Mouse (Mus musculus) heart, postnatal 36 days (tissue): ENCODE results near the gene Lypd5. TPM values are rescaled to one million over a fixed set of nuclear protein-coding genes. Genes with fewer than 3 reads are reported as not detected.

Source experiments
- DNase-seq, 2 experiments: peaks; one replicate each; pipeline ENCODE4 v3.0.0; 2021 to 2022
- intact Hi-C: fragments of 180-260 bp; cut with DNase I; formaldehyde crosslinking; loops from one replicate; pipeline ENCODE4 v1.15.1; 2025
- total RNA-seq, 2 experiments: library from RNA; stranded (reverse); gene quantifications; 2 replicates each; pipeline ENCODE4 v1.2.3; 2021

The Lypd5 gene
- total RNA-seq, 2 experiments from 2014 or later: not detected

DNA sequence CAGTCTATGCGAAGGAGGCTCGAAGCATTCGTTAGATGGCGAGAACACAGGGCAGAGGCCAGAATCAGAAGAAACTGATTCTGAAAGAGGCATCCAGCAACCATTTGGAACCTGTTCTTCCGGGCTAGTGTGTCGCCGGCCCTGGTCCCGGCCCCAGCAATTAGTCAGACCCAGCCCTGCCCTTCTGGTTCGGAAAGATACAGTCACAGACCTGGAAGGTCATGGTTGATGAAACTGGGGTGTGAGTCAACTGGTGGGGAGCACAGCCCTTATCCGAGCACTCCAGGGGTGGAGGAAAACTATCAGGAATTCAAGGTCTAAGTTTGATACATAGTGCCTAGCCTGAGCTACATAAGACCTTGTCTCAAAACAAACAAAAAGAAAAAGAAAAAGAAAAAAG lies 7.1 kb downstream of the Lypd5 start:
- intact Hi-C loops: no loop called here
- no peak for DNase-seq

DNA sequence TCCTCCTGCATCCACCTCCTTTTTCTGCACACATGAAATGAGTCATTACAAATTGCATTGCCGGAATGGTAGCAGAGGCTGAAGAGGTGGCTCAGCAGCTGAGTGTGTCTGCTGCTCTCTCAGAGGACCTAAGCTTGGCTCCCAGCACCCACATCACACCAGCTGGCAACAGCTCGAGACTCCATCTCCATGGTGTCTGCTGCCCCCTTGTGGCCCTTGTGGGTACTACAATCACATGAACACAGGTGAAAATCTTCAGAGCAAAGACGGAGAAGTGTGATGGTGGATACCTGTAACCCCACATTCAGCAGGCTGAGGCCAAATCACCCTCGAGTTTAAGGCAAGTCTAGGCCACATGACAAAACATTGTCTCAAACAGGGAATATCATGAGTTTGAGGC lies 8.9 kb downstream of the Lypd5 start:
- no peak for DNase-seq
- intact Hi-C loops: no loop called here

DNA sequence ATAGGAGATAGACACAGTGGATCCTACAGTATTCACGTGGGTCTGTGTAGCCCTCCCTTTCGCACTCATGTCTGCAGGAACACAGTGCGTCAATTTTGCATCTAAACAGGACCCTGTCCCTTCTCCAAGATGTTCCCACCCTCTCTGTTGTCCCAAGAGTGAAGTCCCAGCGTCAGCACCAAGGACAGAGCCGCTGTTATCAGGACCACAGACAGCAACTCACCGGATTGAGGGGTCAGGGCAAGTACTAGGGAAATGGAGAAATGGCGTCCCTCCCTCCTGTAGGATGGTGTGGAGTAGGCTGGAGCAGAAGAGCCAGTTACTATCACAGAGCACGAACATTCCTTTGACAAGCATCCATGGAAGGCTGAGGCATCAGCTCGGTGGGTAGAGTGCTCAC lies 10.3 kb downstream of the Lypd5 start:
- DNase-seq: peak in 1 of 2 experiments; percentile 32
- intact Hi-C loops: no loop called here

DNA sequence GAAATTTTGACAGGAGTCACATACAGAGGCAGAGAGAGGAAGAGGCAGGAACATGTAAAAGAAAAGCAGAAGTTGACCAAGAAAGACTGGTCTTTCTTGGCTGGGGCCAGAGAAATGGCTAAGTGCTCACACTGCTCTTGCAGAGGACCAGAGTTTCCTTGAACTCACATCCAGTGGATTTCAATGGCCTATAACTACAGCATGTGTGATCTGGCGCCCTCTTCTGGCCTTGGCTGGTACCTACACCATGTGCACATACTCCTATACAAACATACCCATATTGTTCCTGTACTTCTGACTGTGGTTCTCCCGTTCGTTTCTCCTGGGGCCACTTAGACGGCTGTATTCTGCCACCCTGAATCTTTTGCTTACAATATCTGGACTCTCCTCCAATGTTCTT lies 12.0 kb downstream of the Lypd5 start:
- DNase-seq: no peak
- intact Hi-C loops: no loop called here

DNA sequence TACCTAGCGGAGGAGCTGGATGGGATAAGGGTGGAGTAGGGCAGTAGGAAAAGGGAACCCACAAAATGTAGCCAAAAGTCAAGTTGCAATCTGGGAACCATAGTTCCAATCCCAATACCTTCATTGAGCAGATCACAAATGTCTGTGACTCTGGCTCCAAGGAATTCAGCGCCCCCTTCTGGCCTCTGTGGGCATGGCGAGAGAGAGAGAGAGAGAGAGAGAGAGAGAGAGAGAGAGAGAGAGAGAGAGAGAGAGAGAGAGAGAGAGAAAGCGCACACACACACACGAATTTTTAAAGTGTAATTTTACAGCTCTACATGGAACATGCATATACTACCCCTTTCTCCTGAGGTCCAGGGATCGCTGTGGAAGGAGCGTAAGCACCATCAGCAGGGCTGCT lies 14.2 kb downstream of the Lypd5 start:
- DNase-seq: no peak
- intact Hi-C loops: no loop called here

DNA sequence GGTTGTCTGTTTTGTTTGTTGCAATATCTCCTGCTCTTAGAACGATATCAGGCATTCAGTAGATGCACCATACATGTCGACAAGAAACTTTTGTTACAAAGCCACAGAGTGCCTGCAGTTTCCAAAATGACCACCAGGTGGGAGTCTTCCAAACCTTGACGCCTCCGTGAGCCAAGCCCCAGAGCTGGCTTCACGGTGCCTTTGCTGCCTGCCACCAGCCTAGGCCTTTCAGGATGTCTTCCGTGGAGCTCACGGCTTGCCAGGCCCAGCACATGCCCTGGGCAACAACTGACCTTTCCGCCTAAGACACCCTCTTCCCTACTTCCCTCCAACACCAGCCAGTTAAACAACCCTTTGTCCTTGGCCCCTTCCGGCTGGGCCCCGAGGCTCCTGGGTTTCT lies 15.8 kb downstream of the Lypd5 start:
- DNase-seq: peak; percentile 81 to 90
- intact Hi-C loops: loop anchor here (1.0 kb wide), 2 partner anchors 20 to 42 kb away; no protein-coding TSS in a partner anchor

DNA sequence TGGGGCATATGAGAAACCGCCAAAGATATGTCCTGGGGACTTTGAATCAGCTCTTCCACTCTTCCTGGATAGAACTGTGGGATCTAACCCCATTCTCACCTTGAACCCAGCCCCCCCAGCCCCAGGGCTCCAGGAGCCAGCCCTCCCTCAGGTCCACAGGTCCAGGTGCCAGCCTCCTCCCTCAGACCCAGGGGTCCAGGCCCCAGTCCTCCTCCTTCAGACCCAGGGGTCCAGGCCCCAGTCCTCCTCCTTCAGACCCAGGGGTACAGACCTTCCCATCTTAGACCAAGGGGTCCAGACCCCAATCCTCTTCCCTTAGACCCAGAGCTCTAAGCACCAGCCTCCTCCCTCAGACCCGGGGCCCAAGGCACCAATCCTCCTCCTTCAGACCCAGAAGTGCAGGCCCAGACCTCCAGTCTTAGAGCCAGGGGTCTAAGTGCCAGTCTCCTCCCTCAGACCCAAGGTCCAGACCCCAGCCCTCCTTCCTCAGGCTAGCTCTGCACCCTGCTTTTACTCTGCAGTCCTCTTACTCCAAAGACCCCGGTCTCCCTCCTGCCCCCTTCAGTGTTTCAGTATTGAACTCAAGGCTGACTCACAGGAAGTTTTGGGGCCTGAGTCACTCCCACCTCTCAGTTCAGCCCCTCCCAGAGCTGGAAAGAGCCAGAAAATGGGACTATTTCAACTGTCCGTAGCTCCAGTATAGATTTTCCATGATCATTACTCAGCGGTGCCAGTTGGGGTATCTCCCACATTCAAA lies 16.4 kb downstream of the Lypd5 start:
- DNase-seq: no peak
- intact Hi-C loops: no loop called here

DNA sequence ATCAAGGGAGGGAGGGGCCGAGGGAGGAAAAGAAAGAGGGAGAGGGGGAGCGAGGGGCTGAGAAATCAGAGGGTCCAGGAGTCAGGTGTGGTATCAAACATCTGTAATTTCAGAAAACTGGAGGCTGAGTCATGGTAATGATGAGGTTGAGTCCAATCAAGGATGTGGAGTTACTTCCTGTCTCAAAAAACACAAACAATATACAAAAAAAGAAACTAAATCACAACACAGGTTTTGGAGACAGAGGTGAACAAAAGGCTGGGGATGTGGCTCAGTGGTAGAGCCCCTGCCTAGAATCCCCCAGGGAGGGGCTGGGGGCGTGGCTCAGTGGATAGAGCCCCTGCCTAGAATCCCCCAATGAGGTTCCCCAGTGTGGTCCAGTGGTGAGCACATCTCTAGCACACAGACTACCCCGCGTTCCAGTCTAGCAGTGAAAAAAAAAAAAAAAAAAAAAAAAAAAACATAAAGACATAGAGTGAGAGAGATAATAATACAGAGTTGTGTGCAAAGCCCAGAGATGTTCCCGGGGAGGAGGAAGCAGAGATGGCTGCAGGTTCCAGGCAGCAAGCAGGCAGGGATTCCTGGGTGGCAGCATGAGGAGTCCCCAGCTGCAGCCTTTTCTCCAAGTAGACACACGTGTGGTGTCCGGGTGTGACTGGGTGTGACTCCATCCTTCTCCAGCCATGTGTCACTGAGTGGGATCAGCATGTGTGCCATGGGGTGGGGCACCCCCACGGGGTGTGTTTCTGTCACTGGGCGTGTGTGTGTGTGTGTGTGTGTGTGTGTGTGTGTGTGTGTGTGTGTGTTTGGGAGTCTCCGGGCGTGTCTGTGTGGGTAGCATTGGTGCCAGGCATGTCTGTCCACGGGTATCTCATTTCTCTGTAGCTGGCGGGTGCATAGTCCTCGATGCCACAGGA lies 18.0 kb downstream of the Lypd5 start:
- intact Hi-C loops: no loop called here
- no peak for DNase-seq

DNA sequence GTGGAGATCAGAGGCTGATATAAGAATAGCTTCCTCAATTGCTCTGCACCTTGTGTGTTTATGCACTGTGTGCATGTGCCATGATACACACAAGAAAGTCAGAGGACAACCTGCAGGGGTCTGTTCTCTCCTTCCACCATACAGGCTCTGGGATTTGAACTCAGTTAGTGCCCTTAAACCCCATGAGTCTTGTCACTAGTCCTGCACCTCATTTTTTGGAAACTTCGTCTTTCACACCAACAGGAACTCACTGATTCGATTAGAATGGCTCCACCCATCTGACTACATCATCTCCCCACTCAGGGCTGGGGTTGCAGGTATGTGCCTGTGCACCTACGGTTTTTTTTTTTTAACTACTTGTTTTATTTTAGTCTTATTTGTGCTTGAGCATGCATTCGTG lies 19.2 kb downstream of the Lypd5 start:
- intact Hi-C loops: no loop called here
- no peak for DNase-seq

DNA sequence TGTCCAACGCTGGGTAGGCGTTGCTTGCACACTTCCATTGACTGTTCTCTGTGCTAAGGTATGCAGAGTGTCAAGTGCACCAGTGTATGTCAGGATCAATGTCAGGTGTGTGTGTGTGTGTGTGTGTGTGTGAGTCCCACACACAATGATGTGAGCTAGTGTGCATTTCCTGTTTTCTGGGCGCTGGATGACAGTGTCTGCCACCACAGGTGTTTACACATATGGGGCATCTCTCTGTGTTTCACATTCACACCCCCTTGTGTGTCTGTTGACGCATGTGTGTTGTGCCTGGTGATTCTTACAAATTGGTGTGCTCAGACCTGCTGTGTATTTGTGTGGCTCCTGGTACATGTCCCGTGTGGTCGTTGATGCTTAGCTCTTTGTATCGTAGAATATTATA lies 19.9 kb downstream of the Lypd5 start:
- no peak for DNase-seq
- intact Hi-C loops: no loop called here

DNA sequence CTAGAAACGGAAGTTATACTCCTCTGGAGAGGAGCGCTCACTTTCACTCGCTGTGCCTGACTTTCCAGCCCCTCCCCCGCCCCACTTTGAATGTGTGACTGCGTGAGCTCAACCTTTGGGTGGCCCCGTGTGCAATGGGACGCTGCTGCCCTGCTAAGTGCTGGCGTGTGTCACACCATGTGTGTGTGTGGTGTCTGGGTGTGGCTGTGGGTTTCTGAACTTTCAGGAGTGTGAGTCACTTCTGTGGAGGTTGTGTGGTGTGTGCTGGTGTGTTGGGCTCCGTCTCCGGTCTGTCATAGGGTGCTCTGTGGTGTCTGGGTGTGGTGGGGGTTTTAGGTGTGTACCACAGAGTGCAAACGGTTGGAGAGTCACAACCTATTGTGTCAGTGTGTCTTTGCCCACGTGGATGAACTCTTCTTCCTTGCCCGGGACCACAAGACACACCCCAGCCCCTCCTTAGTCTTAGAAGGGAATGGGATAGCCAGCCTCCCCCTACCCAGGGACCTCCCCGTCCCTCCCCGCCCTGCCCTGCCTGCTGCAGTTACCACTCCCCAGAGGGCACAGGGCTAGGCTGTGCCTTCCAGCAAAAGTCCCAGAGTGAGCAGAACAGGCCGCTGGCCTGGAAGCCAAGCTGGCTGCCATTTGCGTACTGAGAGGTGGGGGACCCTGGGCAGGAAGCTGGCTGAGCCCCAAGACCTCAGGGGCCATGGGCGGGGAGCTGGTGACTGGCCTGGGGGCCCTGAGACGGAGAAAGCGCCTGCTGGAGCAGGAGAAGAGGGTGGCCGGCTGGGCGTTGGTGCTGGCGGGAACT lies 20.9 kb downstream of the Lypd5 start, which contains the start of gene Kcnn4:
TSS of gene Kcnn4 (plus strand) at position 533 of the 811 bp plus-strand sequence.
- no peak for DNase-seq
- intact Hi-C loops: no loop called here

DNA sequence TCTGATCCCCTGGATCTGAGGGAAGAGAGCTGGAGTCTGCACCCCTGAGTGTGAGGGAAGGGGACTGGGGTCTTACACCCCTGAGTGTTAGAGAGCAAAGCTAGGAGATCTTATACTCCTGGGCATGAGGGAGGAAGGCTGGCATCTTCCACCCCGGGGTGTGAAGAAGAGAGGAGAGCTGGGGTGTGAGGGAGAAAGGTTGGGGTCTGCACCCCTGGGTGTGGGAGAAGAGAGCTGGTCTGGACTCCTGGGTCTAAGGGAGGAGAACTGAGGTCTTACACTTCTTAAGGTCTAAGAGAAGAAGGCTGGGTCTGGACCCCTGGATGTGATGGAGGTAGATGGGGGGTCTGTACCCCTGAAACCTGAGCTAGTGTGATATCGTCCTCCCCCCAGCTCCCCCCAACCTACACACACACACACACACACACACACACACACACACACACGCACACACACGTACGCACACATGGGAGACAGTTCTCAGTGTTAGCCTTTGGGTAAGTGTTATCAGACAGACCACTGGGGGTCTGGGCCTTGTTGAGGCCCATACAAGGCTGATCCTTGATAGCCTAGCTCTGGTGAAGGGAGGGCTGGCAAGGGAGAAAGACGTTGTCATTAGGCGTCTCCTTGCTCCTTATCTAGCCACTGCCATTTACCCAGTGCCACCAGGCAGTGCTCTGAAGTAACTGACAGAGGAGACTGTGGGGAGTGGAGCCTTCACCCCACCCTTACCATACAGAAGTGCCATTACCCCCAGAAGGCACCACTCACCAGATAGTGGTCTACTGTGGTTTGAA lies 22.2 kb downstream of the Lypd5 start:
- intact Hi-C loops: no loop called here

DNA sequence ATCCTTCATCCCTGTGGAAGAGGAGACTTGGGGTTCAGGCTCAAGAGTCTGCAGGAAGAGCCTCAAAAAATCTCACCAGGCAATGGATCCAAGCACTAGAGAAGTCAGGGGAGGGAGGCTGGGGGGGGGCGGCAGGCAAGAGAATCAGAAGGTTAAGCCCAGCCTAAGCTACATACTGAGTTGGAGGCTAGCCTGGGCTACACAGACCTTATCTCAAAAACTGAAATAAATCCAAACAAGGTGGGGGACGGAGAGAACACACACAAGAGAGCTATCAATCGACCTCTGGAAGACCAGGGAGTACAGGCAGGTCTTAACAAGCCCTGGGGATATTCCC lies 22.8 kb downstream of the Lypd5 start:
- no peak for DNase-seq
- intact Hi-C loops: no loop called here

More for the DNA sequence above, 22.2 kb downstream of the Lypd5 start:
- no peak for DNase-seq

DNA sequence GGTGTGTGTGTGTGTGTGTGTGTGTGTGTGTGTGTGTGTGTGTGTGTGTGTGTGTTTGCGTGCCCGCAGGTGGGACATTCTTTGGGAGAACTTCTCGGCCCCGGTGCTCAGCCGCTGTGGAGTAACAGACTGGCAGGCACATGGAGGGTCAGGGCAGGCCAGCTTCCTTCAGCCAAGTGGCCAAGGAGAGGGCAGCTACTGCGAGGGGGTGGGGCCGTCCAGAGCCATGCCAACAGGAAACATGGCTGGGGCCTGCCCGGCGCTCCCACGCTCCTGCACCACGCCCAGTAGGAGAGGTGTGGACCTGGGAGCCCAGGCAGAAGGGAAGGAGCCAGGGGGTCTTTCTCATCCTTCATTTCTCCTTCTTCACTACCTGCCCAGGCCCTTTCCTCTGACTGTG lies 23.3 kb downstream of the Lypd5 start:
- intact Hi-C loops: no loop called here
- peak in 1 of 2 experiments; percentile 19 for DNase-seq

DNA sequence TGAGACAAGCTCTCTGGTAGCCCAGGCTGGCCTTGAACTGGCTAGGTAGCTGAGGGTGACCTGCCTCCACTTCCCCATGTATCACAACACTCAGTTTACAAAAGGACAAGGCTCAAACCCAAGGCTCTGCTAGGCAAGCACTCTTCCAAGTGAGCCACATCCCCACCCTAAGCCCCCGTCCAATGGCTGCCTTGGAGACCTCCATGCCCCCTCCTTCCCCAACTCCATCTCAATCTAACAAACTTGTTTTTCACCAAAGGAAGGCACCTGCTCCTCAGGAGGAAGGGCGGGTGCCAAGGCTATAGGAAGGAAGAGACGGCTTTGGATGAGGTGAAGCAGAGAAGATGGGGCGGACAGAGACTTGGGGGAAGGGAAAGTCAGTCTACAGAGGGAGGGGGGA lies 23.8 kb downstream of the Lypd5 start:
- no peak for DNase-seq
- intact Hi-C loops: no loop called here

DNA sequence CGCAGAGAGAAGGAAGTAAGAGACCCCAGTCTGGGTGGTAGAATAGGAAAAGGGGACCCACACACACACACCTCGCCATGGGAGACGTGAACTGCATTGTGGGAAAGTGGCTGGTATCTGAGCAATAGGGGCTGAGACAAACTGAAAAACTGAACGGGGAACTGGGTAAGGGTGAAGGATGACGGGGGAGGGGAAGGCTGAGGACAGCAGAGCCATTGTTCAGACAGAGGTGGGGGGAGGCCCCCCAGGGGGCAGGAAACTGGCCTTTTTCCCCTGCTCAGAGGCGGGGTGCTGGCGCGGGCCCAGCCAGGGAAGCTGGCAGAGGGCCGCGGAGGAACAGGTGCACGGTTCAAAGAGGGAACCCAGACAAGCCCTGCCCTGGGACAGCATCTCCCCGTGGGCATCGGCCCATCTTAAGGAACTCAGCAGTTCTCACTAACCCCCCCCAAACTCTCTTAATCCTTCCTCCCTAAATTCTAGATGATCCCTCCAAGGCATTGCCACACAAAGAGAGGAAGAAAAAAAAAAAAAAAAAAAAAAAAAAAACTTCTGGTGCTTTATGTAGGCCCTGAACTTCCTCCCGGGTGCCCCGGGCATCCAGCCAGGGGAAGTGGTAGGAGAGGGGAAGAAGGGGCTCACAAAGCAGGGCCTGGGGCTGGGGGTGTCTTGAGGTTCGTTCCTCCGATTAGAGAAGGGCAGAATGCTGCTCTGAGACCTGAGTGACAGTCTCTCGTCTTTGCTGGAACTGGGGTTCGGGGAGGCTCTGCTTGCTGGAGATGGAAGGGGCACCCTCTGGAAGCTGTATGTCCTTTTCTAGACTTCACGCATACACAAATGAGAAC lies 24.8 kb downstream of the Lypd5 start:
- intact Hi-C loops: no loop called here
- DNase-seq: peak in 1 of 2 experiments; percentile 48

DNA sequence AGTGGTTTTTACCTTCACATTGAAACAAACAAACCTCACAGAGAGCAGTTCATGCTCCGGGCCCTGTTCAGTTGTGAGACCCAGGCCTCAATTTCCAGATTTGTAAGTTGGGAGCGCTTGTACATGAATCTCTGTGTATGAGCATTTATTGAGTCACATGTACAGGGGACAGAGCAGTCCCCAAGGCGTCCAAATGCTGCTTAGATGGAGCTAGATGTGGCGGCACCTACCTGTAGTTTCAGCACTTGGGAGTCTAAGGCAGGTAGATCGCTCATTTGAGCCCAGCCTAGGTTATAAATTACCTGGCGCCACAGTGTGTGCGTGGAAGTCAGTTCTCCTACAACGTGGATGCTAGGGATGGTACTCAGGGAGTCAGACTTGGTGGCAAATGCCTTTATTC lies 27.5 kb downstream of the Lypd5 start:
- intact Hi-C loops: no loop called here
- no peak for DNase-seq

DNA sequence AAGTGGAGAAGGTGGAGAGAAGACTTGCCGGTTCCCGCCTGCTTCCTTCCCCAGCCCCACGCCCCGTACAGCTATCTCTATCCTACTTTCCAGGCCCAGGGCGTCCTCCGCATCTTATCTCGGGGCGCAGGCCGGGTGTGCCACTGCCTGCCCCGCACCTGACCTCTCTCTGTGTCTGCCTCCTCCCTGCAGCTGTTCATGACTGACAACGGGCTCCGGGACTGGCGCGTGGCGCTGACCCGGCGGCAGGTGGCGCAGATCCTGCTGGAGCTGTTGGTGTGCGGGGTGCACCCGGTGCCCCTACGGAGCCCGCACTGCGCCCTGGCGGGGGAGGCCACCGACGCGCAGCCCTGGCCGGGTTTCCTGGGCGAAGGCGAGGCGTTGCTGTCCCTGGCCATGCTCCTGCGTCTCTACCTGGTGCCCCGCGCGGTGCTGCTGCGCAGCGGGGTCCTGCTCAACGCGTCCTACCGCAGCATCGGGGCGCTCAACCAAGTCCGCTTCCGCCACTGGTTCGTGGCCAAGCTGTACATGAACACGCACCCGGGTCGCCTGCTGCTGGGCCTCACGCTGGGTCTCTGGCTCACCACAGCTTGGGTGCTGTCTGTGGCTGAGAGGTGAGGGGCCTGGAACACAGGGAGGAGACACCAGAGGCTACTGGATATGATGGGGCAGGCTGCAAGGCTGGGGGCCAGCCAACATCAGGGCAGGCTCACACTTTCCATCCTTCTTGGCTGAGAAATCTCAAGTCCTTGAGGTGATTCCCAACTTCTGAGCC lies 28.3 kb downstream of the Lypd5 start:
- intact Hi-C loops: no loop called here
- peak; percentile 33 to 37 for DNase-seq
